In genomic region chr16:63856658-63857552, GRCm38 (mm10) we compare ENCODE assay signal across 8 mouse cellular contexts. TPM values are rescaled to one million over a fixed set of nuclear protein-coding genes. Genes with fewer than 3 reads are reported as not detected.
DNase-seq lines count a peak whose midpoint lies in the region; ATAC-seq and TF ChIP-seq lines count a peak whose summit lies in the region.

No protein-coding gene starts in this region.

- no peak overlapping the region for H3K9ac ChIP-seq in liver, embryonic 16.5 days (ENCODE audit: low read depth, low read length)

- no peak overlapping the region for H3K27ac ChIP-seq in liver, embryonic 16.5 days (ENCODE audit: low read length)
- peak overlapping the region; percentile 84 for H3K27ac ChIP-seq in olfactory bulb, adult 2 months (ENCODE audit: insufficient read depth, low read depth, low read length)

- TF ChIP-seq CTCF in olfactory bulb, adult 2 months (IDR thresholded peaks at IDR 0.05; ENCODE audit: insufficient read depth, low read depth, low read length): peak; percentile 42; the same call in 1 of the 2 replicates

- no peaks in the 10 kb centered on the region for H3K36me3 ChIP-seq in liver, embryonic 16.5 days (ENCODE audit: control insufficient read depth, insufficient read depth)

- peak; percentile 79 for DNase-seq in Muller cell, postnatal 12 days (ENCODE audit: inconsistent ontology term)
- peak; percentile 79 for DNase-seq in cerebellum, adult 8-10 months
- peak; percentile 75 for DNase-seq in forelimb bud, embryonic 11.5 days (ENCODE audit: low read depth, low spot score)
- DNase-seq in heart, postnatal 36 days: peak; percentile 62 to 67
- peak; percentile 75 to 85 for DNase-seq in layer of hippocampus, adult 18-20 months (ENCODE audit: low spot score in 2 of 2)
- DNase-seq in MN1 (ENCODE audit: low spot score): no peak

- H3K4me2 ChIP-seq in liver, embryonic 16.5 days (ENCODE audit: low read depth, low read length): peak overlapping the region; percentile 21

- no peaks in the 10 kb centered on the region for H3K4me1 ChIP-seq in liver, embryonic 16.5 days (ENCODE audit: control insufficient read depth, low read depth, low read length)
- peaks cover 3% of the 10 kb centered on the region; the same call in 1 of the 2 replicates for H3K4me1 ChIP-seq in olfactory bulb, adult 2 months (ENCODE audit: control insufficient read depth, insufficient read depth, low read length)

- intact Hi-C loops in heart, postnatal 36 days (cut with DNase I): loop anchor here (5.0 kb wide), 2 partner anchors 865 to 890 kb away; no protein-coding TSS in a partner anchor

- no peaks in the 10 kb centered on the region for H3K9me3 ChIP-seq in liver, embryonic 16.5 days (replicated peaks; ENCODE audit: control insufficient read depth, low read length)

- TF ChIP-seq POLR2A in olfactory bulb, adult 2 months (IDR thresholded peaks at IDR 0.05; ENCODE audit: insufficient read depth, low read depth, low read length): no peak

- peaks cover 7% of the 10 kb centered on the region for H3K27me3 ChIP-seq in liver, embryonic 16.5 days (ENCODE audit: control insufficient read depth, insufficient read depth, low read depth, low read length)

- H3K4me3 ChIP-seq in liver, embryonic 16.5 days (ENCODE audit: low read depth, low read length): peak overlapping the region; percentile 37
- peak overlapping the region; percentile 80 for H3K4me3 ChIP-seq in olfactory bulb, adult 2 months (ENCODE audit: insufficient read depth, low read depth, low read length)

- 2% methylated on average over 33 of the region's 33 CpGs for WGBS in liver, embryonic 16.5 days (ENCODE audit: insufficient replicate concordance)
- WGBS in olfactory bulb, adult 2 months: 2% methylated on average over 33 of the region's 33 CpGs

- ATAC-seq in liver, embryonic 16.5 days (ENCODE audit: low read depth): 0 out of 2 replicates have a peak, but pooled peaks have one; percentile 16

RNA-seq across cellular contexts. Expression of gene Epha3, which starts 7.1 kb away (rescaled TPM):
- total RNA-seq in heart, postnatal 36 days (2021): under 1 TPM; 0.33 to 0.89 TPM
- total RNA-seq in layer of hippocampus, adult 18-20 months (2021): 10 to 100 TPM; 11.3 to 13.6 TPM
- 0.79 and 0.81 TPM in 2 replicates for polyA plus RNA-seq in liver, embryonic 16.5 days (2015; fragmentation: Nextera tagmentation; extraction: Ambion mirVana)
- not detected in 2 replicates for polyA plus RNA-seq in olfactory bulb, adult 2 months (2012; ENCODE audit: insufficient read depth, insufficient read length, low replicate concordance, missing spikeins)

Comparison
In these comparisons a context has a peak if more than half of its experiments do, and no peak if none do; other contexts are left out.
1. RNA of gene Epha3, which starts 7.1 kb away (total RNA-seq): 11.3 to 13.6 TPM in layer of hippocampus, adult 18-20 months; 0.33 to 0.89 TPM in heart, postnatal 36 days; every median in the first group is over 4 times any median in the second.